Mouse (Mus musculus) liver, adult 2 months (tissue): ENCODE data around the gene Gtf3c4. TPM values are rescaled to one million over a fixed set of nuclear protein-coding genes. Genes with fewer than 3 reads are reported as not detected.
A peak's percentile ranks its signal among the peaks of the same experiment; 100 is the strongest.

Experiments
- DNase-seq: peaks from one replicate; pipeline ENCODE4 v3.0.0-alpha.2; 2011; ENCODE audit warnings: low read depth, low spot score; ENCODE audit errors: extremely low read depth
- H3K27ac ChIP-seq: fragments of 200-500 bp; replicated peaks from 2 replicates; pipeline ENCODE4 v1.5.1; 2012; ENCODE audit warnings: low read depth, mild to moderate bottlenecking, control low read depth, inconsistent platforms, low read length; ENCODE audit not compliant: insufficient read depth
- H3K27me3 ChIP-seq: fragments of 200-500 bp; 2 replicates; pipeline ENCODE4 v1.6.1; 2012; ENCODE audit warnings: mild to moderate bottlenecking, moderate library complexity, low read length, inconsistent platforms; ENCODE audit not compliant: control insufficient read depth, insufficient read depth
- H3K36me3 ChIP-seq: fragments of 200-500 bp; 2 replicates; pipeline ENCODE4 v1.6.1; 2012; ENCODE audit warnings: low read length, inconsistent platforms; ENCODE audit not compliant: control insufficient read depth, insufficient read depth
- H3K4me1 ChIP-seq: fragments of 200-500 bp; 2 replicates; pipeline ENCODE4 v1.6.1; 2011; ENCODE audit warnings: low read length; ENCODE audit not compliant: control insufficient read depth, insufficient read depth
- H3K4me3 ChIP-seq: fragments of 200-500 bp; 2 replicates; pipeline ENCODE4 v1.5.1; 2011; ENCODE audit warnings: low read depth, mild to moderate bottlenecking, control low read depth, low read length, moderate library complexity; ENCODE audit not compliant: insufficient read depth
- H3K79me2 ChIP-seq: fragments of 200-500 bp; 2 replicates; pipeline ENCODE4 v1.6.1; 2012; ENCODE audit warnings: inconsistent platforms, mild to moderate bottlenecking, low read length, moderate library complexity; ENCODE audit not compliant: control insufficient read depth, insufficient read depth
- H3K9ac ChIP-seq: fragments of 200-500 bp; 2 replicates; pipeline ENCODE4 v1.6.1; 2012; ENCODE audit warnings: low read depth, mild to moderate bottlenecking, control low read depth, inconsistent platforms, low read length
- CTCF ChIP-seq: fragments of 200-500 bp; IDR thresholded peaks from 2 replicates; pipeline ENCODE4 v1.5.1; 2011; ENCODE audit warnings: low read depth, low read length, control low read depth
- POLR2A ChIP-seq: fragments of 200-500 bp; IDR thresholded peaks from 2 replicates; pipeline ENCODE4 v1.6.1; 2011; ENCODE audit warnings: low read length, control low read depth; ENCODE audit not compliant: insufficient read depth; ENCODE audit errors: extremely low read depth
- WGBS: fragments of 180-500 bp; shearing (Covaris S2); methylation state at CpG from one replicate; pipeline ENCODE4 v1.1.7; 2018; 5-methylcytosine and 5-hydroxymethylcytosine counted together
- polyA plus RNA-seq: library from polyadenylated mRNA; depleted of rRNA; stranded (reverse); fragments of >200 nt; gene quantifications from 2 replicates; pipeline ENCODE4 v1.2.3, GENCODE M21; 2012
- total RNA-seq: library from RNA; depleted of rRNA; stranded (reverse); fragments of >200 nt; gene quantifications from 2 replicates; pipeline ENCODE4 v1.2.3, GENCODE M21; 2014

The Gtf3c4 gene
- total and polyA plus RNA-seq, 2 experiments = 5.0 to 11.4 TPM

GRCm38 (mm10) chr2:28875554-28875953, 35.4 kb upstream of the Gtf3c4 start:
- 0 out of 2 replicates have a peak, but pooled peaks cover 1% of the 10 kb centered on the region for H3K4me1 ChIP-seq
- WGBS = 92% methylated on average over 11 of the region's 11 CpGs
- H3K9ac ChIP-seq = no peak overlapping the region
- H3K79me2 ChIP-seq = no peaks in the 10 kb centered on the region
- peaks cover 34% of the 10 kb centered on the region for H3K36me3 ChIP-seq
- H3K4me3 ChIP-seq = no peak overlapping the region
- no peak for DNase-seq
- no peaks in the 10 kb centered on the region for H3K27me3 ChIP-seq
- H3K27ac ChIP-seq = no peak overlapping the region
- no peak for TF ChIP-seq CTCF
- TF ChIP-seq POLR2A = no peak

- H3K9ac ChIP-seq = no peak overlapping the region
- no peaks in the 10 kb centered on the region for H3K27me3 ChIP-seq
- no peak overlapping the region for H3K27ac ChIP-seq
- no peak for DNase-seq
- 83% methylated on average over 7 of the region's 7 CpGs for WGBS
- TF ChIP-seq CTCF (no peak), POLR2A (no peak)
- H3K36me3 ChIP-seq = peaks cover 42% of the 10 kb centered on the region
- no peaks in the 10 kb centered on the region for H3K79me2 ChIP-seq
- H3K4me1 ChIP-seq = no peaks in the 10 kb centered on the region
- H3K4me3 ChIP-seq = no peak overlapping the region
These were observed 27.3 kb upstream of the Gtf3c4 start for GRCm38 (mm10) chr2:28867495-28867894.

DNA sequence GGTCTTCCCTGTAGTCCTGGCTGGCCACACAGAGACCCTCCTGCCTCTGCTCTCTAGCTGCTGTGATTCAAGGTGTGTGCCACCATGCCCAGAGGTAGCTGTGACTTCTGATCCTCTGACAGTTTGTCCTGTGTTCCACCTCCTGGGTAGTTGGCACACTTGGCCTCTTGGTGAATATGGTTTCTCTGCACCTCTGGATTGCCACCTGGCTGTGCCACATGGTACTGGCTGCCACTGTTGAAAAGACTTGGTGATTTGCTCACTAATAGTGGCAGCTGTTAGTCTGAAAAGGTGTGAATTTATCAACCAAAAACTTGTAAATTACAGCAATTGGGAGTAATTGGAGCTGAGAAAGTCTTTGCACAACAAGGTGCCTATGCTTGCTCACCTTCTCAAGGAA, 23.7 kb upstream of the Gtf3c4 start:
- H3K4me3 ChIP-seq = no peak overlapping the region
- H3K36me3 ChIP-seq = peaks cover 59% of the 10 kb centered on the region

GRCm38 (mm10) chr2:28860678-28861423, 20.7 kb upstream of the Gtf3c4 start:
- no peaks in the 10 kb centered on the region for H3K27me3 ChIP-seq
- no peaks in the 10 kb centered on the region for H3K79me2 ChIP-seq
- no peaks in the 10 kb centered on the region for H3K4me1 ChIP-seq
- DNase-seq = no peak
- TF ChIP-seq CTCF = no peak
- no peak for TF ChIP-seq POLR2A
- H3K9ac ChIP-seq = no peak overlapping the region
- H3K36me3 ChIP-seq = peaks cover 61% of the 10 kb centered on the region
- H3K27ac ChIP-seq = no peak overlapping the region
- WGBS = 96% methylated on average over 8 of the region's 8 CpGs
- no peak overlapping the region for H3K4me3 ChIP-seq

More for the DNA sequence above, 23.7 kb upstream of the Gtf3c4 start:
- no peak for DNase-seq
- no peak overlapping the region for H3K9ac ChIP-seq
- no peaks in the 10 kb centered on the region for H3K4me1 ChIP-seq
- no peaks in the 10 kb centered on the region for H3K79me2 ChIP-seq
- no peak overlapping the region for H3K27ac ChIP-seq
- TF ChIP-seq POLR2A = no peak
- peak; percentile 42; the same call in 1 of the 2 replicates for TF ChIP-seq CTCF
- no peaks in the 10 kb centered on the region for H3K27me3 ChIP-seq

- H3K36me3 ChIP-seq = peaks cover 57% of the 10 kb centered on the region
- TF ChIP-seq CTCF = no peak
- no peak for TF ChIP-seq POLR2A
- WGBS = 94% methylated on average over 4 of the region's 4 CpGs
These were observed 19.1 kb upstream of the Gtf3c4 start for GRCm38 (mm10) chr2:28859303-28859702.

GRCm38 (mm10) chr2:28855773-28856172, 15.6 kb upstream of the Gtf3c4 start:
- H3K27ac ChIP-seq = no peak overlapping the region
- no peak for DNase-seq
- H3K36me3 ChIP-seq = peaks cover 52% of the 10 kb centered on the region
- H3K4me3 ChIP-seq = no peak overlapping the region
- no peaks in the 10 kb centered on the region for H3K27me3 ChIP-seq
- H3K9ac ChIP-seq = no peak overlapping the region
- TF ChIP-seq CTCF = no peak
- no peak for TF ChIP-seq POLR2A
- WGBS = 94% methylated on average over 2 of the region's 2 CpGs
- H3K79me2 ChIP-seq = no peaks in the 10 kb centered on the region; the same call in 1 of the 2 replicates
- H3K4me1 ChIP-seq = no peaks in the 10 kb centered on the region

More at GRCm38 (mm10) chr2:28859303-28859702, 19.1 kb upstream of the Gtf3c4 start:
- Histone ChIP-seq H3K27ac (no peak overlapping the region), H3K4me3 (no peak overlapping the region), H3K4me1 (no peaks in the 10 kb centered on the region), H3K27me3 (no peaks in the 10 kb centered on the region), H3K9ac (no peak overlapping the region), H3K79me2 (no peaks in the 10 kb centered on the region)
- DNase-seq = no peak
